Mouse (Mus musculus) thymus, adult 2 months (tissue): ENCODE data around the gene Cyfip1.

Experiments used
- CTCF ChIP-seq: fragments of 200-500 bp; IDR thresholded peaks from 2 replicates; pipeline ENCODE4 v1.5.1; 2012; ENCODE audit warnings: mild to moderate bottlenecking, control low read depth, low read length, moderate library complexity, borderline replicate concordance; ENCODE audit not compliant: control insufficient read depth, poor library complexity, insufficient read depth; ENCODE audit errors: extremely low read depth
- POLR2A ChIP-seq: fragments of 200-500 bp; IDR thresholded peaks from 2 replicates; pipeline ENCODE4 v1.6.1; 2012; ENCODE audit warnings: mild to moderate bottlenecking, low read length, control low read depth, moderate library complexity; ENCODE audit not compliant: control insufficient read depth, poor library complexity, insufficient read depth; ENCODE audit errors: extremely low read depth

GRCm38 (mm10) chr7:55809967-55810366 is 31.6 kb upstream of the Cyfip1 start:
- TF ChIP-seq CTCF: no peak
- no peak for TF ChIP-seq POLR2A
